Mouse (Mus musculus) CH12.LX (cell line): Measurements from ENCODE around the gene Btbd19.

ENCODE experiments used
- CTCF ChIP-seq, 2 experiments: IDR thresholded peaks in 1 of 2; conservative IDR thresholded peaks in 1 of 2; 2 replicates each; pipeline ENCODE4 v1.5.1; 2011 to 2012; ENCODE audit warnings: low read depth in 2 of 2, low read length in 2 of 2, improper control_type of control experiment in 1 of 2, inconsistent platforms in 1 of 2, mild to moderate bottlenecking in 1 of 2, moderate library complexity in 1 of 2
- E2F4 ChIP-seq: IDR thresholded peaks from 2 replicates; pipeline ENCODE4 v1.6.1; 2011; ENCODE audit warnings: low read depth, low read length, improper control_type of control experiment; ENCODE audit not compliant: insufficient replicate concordance
- ELF1 ChIP-seq: IDR thresholded peaks from 2 replicates; pipeline ENCODE4 v1.6.1; 2014; ENCODE audit warnings: low read depth, mild to moderate bottlenecking, inconsistent platforms, low read length, improper control_type of control experiment
- EP300 ChIP-seq: IDR thresholded peaks from 2 replicates; pipeline ENCODE4 v1.6.1; 2011; ENCODE audit warnings: low read length, improper control_type of control experiment
- MAFK ChIP-seq: IDR thresholded peaks from 2 replicates; pipeline ENCODE4 v1.6.1; 2011; ENCODE audit warnings: low read length, improper control_type of control experiment; ENCODE audit not compliant: insufficient replicate concordance
- NRF1 ChIP-seq: IDR thresholded peaks from 2 replicates; pipeline ENCODE4 v1.6.1; 2014; ENCODE audit warnings: low read depth, mild to moderate bottlenecking, inconsistent platforms, low read length, improper control_type of control experiment, moderate library complexity
- POLR2A ChIP-seq: IDR thresholded peaks from 2 replicates; pipeline ENCODE4 v1.6.1; 2011; ENCODE audit warnings: low read depth, mild to moderate bottlenecking, improper control_type of control experiment, low read length
- SIN3A ChIP-seq: IDR thresholded peaks from 2 replicates; pipeline ENCODE4 v1.6.1; 2012; ENCODE audit warnings: low read length, improper control_type of control experiment, inconsistent platforms
- UBTF ChIP-seq: IDR thresholded peaks from 2 replicates; pipeline ENCODE4 v1.6.1; 2012; ENCODE audit warnings: low read depth, mild to moderate bottlenecking, inconsistent platforms, low read length, improper control_type of control experiment, moderate library complexity

- TF ChIP-seq MAFK = no peak
- no peak for TF ChIP-seq SIN3A
- no peak for TF ChIP-seq ELF1
- no peak for TF ChIP-seq CTCF (conservative IDR thresholded peaks at IDR 0.05 in 1 of 2, IDR thresholded peaks at IDR 0.05 in 1 of 2; ENCODE audit: low read depth in 2 of 2, low read length in 2 of 2)
- TF ChIP-seq NRF1 = no peak
- no peak for TF ChIP-seq POLR2A
- no peak for TF ChIP-seq E2F4
- no peak for TF ChIP-seq EP300
- TF ChIP-seq UBTF = no peak
These were observed 20.4 kb downstream of the Btbd19 start for GRCm38 (mm10) chr4:117105127-117105526.
